Mouse (Mus musculus) mammary gland, adult 2 months (tissue): ENCODE results near the gene Mvb12b. TPM values are rescaled to one million over a fixed set of nuclear protein-coding genes. Genes with fewer than 3 reads are reported as not detected.

Experiments
- polyA plus RNA-seq: library from polyadenylated mRNA; depleted of rRNA; stranded (reverse); fragments of >200 nt; gene quantifications from 2 replicates; pipeline ENCODE4 v1.2.3, GENCODE M21; 2012; ENCODE audit warnings: low replicate concordance; rRNA removed

Gene Mvb12b
- 23.9 and 28.4 TPM in 2 replicates for polyA plus RNA-seq

GRCm38 (mm10) chr2:33887328-33888099, at the start of gene Mvb12b:
TSS of gene Mvb12b (minus strand) at chr2:33887946.

Other genes starting within 250 kb of the Mvb12b start
- gene Lmx1b, start 247.4 kb downstream of the Mvb12b start, polyA plus RNA-seq, result 10.9 and 17.2 TPM in 2 replicates